Mouse (Mus musculus) lung, postnatal 0 days (tissue): ENCODE data around the gene Aes.

Experiments
- CTCF ChIP-seq: IDR thresholded peaks from 2 replicates; pipeline ENCODE4 v1.5.1; 2016; ENCODE audit warnings: antibody characterized with exemption, mild to moderate bottlenecking
- EP300 ChIP-seq: IDR thresholded peaks from 2 replicates; pipeline ENCODE4 v1.6.1; 2016; ENCODE audit warnings: antibody characterized with exemption, mild to moderate bottlenecking, control low read depth

- no peak for TF ChIP-seq CTCF
- no peak for TF ChIP-seq EP300
These were observed 17.9 kb upstream of the Aes start for GRCm38 (mm10) chr10:81541363-81541762.
